Mouse (Mus musculus) ES-CJ7 (cell line): ENCODE measurements around the gene Dhrs11.

Experiments
- DNase-seq: peaks from one replicate; pipeline ENCODE4 v3.0.0; 2011; ENCODE audit warnings: low read depth, low spot score

Gene Dhrs11

DNA sequence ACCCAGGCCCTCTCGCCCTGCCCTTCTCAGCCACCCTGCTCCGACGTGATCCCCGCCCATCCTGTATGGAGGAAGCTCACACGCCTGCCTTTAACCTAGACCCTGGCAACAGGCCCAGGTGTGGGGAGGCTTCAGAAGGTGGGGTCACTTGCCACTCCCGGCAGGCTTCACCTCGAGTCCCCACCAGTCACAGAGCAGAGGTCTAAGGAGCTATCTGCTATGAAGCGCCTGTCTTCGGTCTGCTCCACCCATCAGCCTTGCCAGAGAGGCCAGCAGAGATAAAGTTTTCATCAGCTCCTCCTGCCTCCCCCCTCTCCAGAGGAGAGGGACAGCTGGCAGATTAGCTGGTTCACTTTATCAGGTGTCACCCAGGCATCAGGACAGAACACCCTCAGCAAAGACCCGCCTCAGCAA is 5.3 kb downstream of the Dhrs11 start:
- no peak for DNase-seq

DNA sequence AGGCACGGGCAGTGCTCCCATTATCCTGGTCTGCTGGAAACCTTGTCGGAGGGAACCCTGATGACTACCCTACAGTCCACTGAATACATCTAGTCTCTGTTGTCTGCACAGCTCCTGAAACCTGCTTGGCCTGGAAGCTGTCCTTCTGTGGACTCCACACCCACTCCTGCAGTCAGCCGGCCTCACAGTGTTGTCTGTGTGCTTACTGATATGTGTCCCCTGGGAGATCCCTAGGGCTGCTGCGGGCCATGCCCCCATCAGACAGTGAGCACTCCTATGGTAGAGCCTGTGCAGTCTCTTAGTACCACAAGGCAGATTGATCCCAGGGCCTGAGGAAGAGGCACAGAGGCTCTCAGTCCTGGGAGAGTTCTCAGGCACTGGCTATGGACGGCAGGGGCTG is 6.3 kb downstream of the Dhrs11 start:
- no peak for DNase-seq

DNA sequence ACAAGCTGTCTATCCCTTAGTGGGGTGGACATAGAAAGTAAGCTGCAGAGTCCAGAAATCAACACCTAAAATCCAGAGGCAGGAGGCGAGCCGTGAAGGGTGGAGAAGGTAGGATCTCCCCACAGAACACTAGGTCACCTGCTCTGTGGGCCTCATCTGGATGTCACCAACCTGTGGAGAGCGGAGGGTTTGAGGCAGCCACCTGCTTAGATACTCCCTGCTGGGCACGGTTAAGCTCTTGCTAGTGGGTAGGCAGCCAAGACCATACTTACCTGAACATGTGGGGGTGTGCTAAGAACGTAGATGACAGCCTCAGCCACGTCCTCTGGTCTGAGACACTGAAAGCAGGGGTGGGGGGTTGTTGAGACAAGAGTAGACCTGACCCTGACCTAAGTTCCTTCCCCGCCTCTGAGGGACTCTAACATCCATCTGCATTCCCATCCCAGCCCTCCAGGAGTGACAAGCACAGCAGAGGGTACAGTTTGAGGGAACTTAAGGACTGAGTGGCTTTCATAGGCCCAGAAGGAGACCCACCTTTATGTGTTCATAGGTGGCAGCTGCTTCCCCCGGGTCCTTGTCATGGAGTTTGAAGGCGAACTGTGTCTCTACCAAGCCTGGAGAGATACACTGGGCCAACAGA is 7.5 kb downstream of the Dhrs11 start:
- no peak for DNase-seq

- peak; percentile 97 for DNase-seq
These were observed 9.7 kb downstream of the Dhrs11 start, which contains the start of gene Mrm1 for GRCm38 (mm10) chr11:84818961-84819692. Gene Mrm1, minus strand, starts transcription at chr11:84819515.

DNA sequence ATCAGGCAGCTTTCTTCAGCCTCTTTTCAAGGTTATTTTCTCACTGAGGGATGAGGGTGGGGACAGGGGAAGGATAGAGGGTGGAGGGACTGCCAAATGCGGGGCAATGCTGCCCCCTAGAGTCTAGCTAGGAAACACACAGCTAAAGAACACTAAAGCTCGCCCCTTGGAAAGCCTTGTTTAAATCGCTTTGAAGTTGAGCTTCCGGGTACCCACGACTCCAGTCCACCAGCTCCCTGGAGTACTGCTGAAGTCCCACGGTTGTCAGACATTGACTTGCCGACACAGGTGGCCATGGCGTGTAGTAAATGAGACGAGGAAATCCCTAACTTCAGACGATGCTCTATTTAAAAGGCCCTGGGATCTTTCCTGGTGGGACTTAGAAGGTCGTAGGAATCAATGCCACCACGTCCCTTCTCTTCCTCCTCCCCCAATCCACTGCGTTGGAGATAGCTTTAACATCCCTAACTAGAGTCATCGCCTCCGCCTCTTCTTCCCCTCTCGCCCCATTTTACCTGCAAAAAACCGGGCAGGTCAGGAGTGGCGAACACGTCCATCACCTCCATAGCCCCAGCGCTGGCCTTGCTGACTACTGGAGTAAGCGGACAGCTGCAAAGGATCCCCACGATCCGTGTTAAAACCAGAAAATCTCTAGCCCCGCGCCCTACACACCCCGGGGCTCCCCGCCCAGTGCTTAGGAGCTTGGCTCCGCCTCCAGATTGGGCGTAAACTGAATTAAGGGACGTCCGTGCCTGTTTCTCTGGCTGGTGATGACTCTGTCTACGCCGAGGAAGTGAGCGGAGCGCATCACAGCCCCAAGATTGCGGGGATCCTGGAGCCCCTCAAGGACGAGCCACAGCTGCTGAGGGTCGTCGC is 10.5 kb downstream of the Dhrs11 start:
- DNase-seq: peak; percentile 89

- DNase-seq: peak; percentile 89
These were observed 11.4 kb downstream of the Dhrs11 start for GRCm38 (mm10) chr11:84817362-84817761.

DNA sequence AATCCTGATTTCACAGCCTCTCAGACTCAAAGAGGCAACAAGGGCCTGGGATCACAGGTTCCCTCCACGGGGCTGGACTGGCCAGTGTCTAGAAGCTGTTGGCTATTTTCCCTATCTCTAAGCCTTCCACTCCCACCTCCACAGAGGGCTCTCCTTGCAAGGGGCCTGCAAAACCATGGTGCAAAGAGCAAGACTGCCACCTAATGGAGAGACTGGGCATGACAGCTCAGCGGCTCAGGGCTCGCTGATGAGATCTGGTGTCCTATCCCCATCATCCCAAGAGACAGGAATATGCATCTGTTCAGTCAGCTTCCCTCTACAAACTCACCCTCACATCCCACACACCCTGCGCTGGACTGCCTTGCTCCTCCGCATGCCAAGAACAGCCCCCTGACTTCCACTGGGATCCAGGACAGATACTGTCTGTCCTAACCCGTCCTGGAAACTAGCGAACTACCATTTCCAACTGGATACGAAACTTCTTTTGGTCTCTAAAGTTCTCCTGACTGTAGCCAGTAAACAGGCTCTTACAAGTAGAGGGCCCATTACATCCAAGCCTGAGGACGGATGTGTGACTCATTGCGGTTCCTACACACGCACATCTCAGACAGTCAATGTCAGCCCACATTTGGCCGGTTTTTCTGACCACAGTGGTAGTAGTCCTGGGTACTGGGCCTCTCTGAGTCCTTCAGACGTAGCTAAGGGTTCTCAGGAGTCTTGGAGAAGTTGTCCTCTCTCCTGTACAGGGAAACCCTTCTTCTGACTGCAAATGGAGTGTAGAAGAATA is 14.9 kb downstream of the Dhrs11 start:
- DNase-seq: peak; percentile 81

GRCm38 (mm10) chr11:84804373-84804772 is 24.4 kb downstream of the Dhrs11 start:
- DNase-seq: no peak

GRCm38 (mm10) chr11:84797627-84798353 is 31.0 kb downstream of the Dhrs11 start:
- peak; percentile 86 for DNase-seq

DNA sequence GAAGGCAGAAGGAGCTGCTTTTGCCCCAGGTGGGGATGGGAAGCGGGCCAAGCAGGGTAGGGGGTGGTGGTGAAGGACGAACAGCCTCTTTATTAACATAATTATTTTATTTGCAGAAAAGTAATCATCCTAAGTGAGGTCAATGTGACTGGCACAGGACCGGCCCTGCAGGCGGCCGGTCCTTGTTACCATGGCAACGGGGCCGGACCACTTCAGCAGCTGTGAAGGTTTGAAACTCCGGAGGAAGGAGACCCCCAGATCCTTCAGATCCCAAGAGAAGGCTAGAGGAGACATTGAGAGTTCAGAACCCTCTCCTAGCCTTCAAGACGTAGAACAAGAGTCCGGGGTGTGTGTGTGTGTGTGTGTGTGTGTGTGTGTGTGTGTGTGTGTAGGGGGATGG is 31.8 kb downstream of the Dhrs11 start:
- no peak for DNase-seq

DNA sequence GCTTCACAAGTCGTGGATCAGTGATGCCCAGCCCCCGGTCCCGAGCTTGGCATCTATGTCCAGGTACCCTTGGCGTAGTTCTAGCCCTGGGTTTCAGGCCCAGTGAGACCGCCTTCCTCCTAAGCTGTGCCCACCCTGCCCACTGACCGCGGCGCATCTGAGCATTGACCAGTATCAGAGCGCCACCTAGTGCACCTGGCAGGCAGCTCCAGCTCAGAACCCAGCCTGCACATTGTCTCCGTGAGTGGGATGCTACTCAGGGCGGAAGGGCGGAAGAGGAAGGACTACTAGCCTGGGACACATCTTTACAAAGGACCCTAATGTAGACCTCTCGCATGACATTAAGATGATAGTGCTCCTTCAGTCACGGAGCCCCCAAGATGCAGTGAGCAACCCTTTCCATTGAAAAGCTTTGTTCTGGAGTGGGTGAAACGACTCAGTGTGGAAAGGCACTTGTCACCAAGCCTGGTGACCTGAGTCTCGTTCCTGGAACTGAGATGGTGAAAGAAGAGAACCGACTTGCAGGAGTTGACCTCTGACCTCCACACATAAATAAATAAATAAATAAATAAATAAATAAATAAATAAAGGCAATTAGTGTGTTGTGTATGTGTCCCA is 34.2 kb downstream of the Dhrs11 start:
- DNase-seq: peak; percentile 74

DNA sequence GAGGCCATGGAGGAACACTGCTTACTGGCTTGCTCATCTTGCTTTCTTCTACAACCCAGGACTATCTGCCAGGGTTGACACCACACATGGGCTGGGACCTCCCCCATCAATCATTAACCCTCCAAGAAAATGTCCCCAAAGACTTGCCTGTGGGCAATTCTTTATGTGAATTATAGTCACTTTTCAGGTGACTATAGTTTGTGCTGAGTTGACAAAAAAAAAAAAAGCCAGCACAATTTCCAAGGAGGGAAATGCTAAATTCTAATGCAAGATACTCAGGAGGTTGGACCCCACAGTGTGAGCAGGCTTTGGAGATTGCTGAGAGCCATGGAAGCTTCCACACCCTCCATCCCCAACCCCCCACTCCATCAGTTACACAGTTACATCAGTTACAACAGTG is 35.2 kb downstream of the Dhrs11 start:
- no peak for DNase-seq

- DNase-seq: no peak
These were observed 38.4 kb downstream of the Dhrs11 start for GRCm38 (mm10) chr11:84790383-84790782.

GRCm38 (mm10) chr11:84780143-84780870 is 48.5 kb downstream of the Dhrs11 start:
- peak; percentile 36 for DNase-seq

- DNase-seq: no peak
These were observed 53.2 kb downstream of the Dhrs11 start for GRCm38 (mm10) chr11:84775560-84775959.

DNA sequence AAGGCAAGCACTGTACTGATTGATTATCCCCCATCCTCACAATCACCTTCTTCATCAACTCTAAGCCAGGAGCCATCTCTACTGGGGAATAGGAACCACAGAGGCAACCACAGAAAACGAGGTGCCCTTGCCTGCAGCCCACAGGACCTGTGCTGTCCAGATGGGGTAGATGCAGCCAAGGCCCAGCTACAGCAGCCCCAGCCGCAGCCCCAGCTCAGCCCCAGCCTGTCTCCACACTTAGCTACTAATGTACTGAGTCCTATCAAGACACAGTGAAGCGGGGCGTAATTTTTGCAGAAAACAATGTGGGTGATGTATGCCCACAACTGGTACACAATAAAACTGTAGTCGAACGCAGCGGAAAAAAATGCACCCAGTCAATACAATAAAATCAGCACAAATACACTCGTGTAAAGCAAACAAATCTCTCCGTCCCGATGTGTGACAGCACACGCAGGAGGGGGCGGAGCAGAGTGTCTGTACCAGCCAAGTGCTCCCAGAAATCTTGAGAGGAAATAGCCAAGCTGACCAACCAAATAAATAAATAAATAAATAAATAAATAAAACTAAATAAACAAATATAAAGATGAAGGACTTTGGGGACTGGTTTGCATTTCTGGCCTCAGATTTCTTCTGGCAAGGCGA is 53.8 kb downstream of the Dhrs11 start:
- DNase-seq: no peak
